Mouse (Mus musculus) ES-Bruce4 (cell line): Measurements from ENCODE around the gene Tchp. TPM values are rescaled to one million over a fixed set of nuclear protein-coding genes. Genes with fewer than 3 reads are reported as not detected.

Experiments
- H3K27ac ChIP-seq: 2 replicates; pipeline ENCODE4 v1.5.1; 2012; ENCODE audit warnings: low read length, inconsistent platforms; ENCODE audit not compliant: insufficient read depth
- H3K27me3 ChIP-seq: 2 replicates; pipeline ENCODE4 v1.6.1; 2012; ENCODE audit warnings: mild to moderate bottlenecking, low read length, inconsistent platforms; ENCODE audit not compliant: control insufficient read depth, poor library complexity, insufficient read depth, severe bottlenecking
- H3K36me3 ChIP-seq: 2 replicates; pipeline ENCODE4 v1.6.1; 2012; ENCODE audit warnings: inconsistent platforms, mild to moderate bottlenecking, low read length, moderate library complexity; ENCODE audit not compliant: control insufficient read depth, poor library complexity, insufficient read depth, severe bottlenecking
- H3K4me1 ChIP-seq: one replicate; pipeline ENCODE4 v1.8.1; 2011; ENCODE audit warnings: low read length; ENCODE audit not compliant: control insufficient read depth, insufficient read depth
- H3K4me3 ChIP-seq: 2 replicates; pipeline ENCODE4 v1.5.1; 2011; ENCODE audit warnings: low read depth, mild to moderate bottlenecking, low read length
- H3K9ac ChIP-seq: 2 replicates; pipeline ENCODE4 v1.6.1; 2012; ENCODE audit warnings: low read depth, mild to moderate bottlenecking, inconsistent platforms; ENCODE audit not compliant: poor library complexity, severe bottlenecking
- H3K9me3 ChIP-seq: replicated peaks from 2 replicates; pipeline ENCODE4 v1.6.1; 2012; ENCODE audit warnings: mild to moderate bottlenecking, low read length, inconsistent platforms; ENCODE audit not compliant: control insufficient read depth, poor library complexity, insufficient read depth, severe bottlenecking
- CTCF ChIP-seq: IDR thresholded peaks from one replicate; pipeline ENCODE4 v1.8.1; 2011; ENCODE audit warnings: low read depth, low read length
- EP300 ChIP-seq: IDR thresholded peaks from 2 replicates; pipeline ENCODE4 v1.6.1; 2011; ENCODE audit warnings: low read depth, low read length; ENCODE audit not compliant: insufficient read depth
- POLR2A ChIP-seq: IDR thresholded peaks from one replicate; pipeline ENCODE4 v1.8.1; 2011; ENCODE audit warnings: low read length; ENCODE audit not compliant: insufficient read depth
- polyA plus RNA-seq: library from polyadenylated mRNA; stranded (reverse); fragments of >200 nt; gene quantifications from 2 replicates; pipeline ENCODE4 v1.2.4, GENCODE M21; 2011; ENCODE audit warnings: low read depth; ENCODE audit not compliant: missing spikeins, insufficient read depth, insufficient read length

The Tchp gene
- polyA plus RNA-seq, 1 experiment: 11.2 TPM

DNA sequence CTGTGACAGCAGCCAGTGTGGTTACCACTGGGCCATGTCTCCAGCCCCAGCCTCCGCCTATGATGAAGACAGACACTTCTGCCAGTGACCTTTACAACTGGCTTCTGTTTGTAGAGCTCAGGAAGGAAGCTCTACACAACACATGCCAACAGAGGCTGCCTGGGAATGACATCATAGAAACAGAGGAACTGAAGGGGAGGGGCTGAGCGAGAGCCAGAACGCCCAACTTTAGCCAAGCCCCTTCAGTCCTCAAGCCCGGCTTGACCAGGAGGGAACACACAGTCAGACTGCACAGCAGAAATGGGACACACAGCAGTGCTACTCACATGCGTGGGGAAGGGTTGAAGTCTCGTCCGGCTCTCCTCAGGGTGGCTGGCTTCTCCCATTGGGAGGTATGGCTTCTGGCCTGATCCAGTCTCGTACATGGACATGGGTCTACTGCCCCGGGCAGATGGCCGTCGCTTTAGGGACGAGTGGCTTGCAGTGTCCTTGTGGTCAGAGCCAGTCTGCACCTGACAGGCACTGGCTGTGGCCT, 31.2 kb downstream of the Tchp start:
- no peak overlapping the region for H3K27ac ChIP-seq
- H3K4me1 ChIP-seq: no peaks in the 10 kb centered on the region
- TF ChIP-seq POLR2A (no peak), CTCF (no peak), EP300 (no peak)
- H3K27me3 ChIP-seq: no peaks in the 10 kb centered on the region
- H3K4me3 ChIP-seq: no peak overlapping the region
- H3K9me3 ChIP-seq: no peaks in the 10 kb centered on the region
- no peak overlapping the region for H3K9ac ChIP-seq
- no peaks in the 10 kb centered on the region for H3K36me3 ChIP-seq

DNA sequence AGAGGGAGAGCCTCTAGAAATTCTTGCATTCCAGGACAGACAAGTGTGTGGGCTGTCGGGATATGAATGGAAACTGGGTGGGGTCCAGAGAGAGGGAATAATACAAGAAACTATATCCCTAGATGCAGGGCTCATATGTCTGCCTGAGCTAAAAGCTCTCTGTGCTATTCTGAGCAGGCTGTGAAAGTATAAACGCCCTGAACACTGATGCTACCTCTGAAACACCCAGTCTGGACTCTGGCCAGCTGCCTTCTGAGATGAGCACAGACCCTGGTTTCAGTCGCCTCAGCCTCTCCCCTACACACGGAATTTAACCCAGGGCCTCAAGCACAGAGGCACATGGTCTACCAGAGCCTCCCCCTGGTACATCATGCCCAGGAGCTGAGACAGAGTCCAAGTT, 33.0 kb downstream of the Tchp start:
- H3K4me1 ChIP-seq: no peaks in the 10 kb centered on the region

DNA sequence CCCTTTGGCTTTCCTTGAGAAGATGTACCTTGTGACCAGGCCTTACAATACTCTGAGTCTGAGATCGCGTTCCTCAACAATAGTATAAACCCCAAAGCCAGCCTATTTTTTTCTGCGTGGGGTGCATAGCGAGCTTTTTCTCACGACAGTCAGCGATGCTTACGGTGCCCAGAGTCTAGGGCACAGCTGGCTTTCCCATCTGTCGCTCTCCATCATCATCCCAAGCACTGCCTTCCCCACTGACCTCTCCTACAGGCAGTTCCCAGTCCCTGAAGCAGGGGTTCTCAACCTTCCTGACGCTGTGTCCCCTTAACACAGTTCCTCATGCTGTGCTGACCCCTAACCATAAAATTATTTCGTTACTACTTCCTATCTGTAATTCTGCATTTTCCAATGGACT, 35.0 kb downstream of the Tchp start:
- Histone ChIP-seq H3K27me3 (no peaks in the 10 kb centered on the region), H3K4me1 (no peaks in the 10 kb centered on the region), H3K27ac (no peak overlapping the region), H3K4me3 (no peak overlapping the region), H3K36me3 (no peaks in the 10 kb centered on the region), H3K9ac (no peak overlapping the region), H3K9me3 (no peaks in the 10 kb centered on the region)
- no peak for TF ChIP-seq POLR2A
- no peak for TF ChIP-seq CTCF

More for the DNA sequence above, 33.0 kb downstream of the Tchp start:
- Histone ChIP-seq H3K9me3 (no peaks in the 10 kb centered on the region), H3K9ac (no peak overlapping the region), H3K27ac (no peak overlapping the region), H3K36me3 (no peaks in the 10 kb centered on the region), H3K27me3 (no peaks in the 10 kb centered on the region), H3K4me3 (no peak overlapping the region)
- TF ChIP-seq CTCF: no peak
- no peak for TF ChIP-seq POLR2A
- no peak for TF ChIP-seq EP300

DNA sequence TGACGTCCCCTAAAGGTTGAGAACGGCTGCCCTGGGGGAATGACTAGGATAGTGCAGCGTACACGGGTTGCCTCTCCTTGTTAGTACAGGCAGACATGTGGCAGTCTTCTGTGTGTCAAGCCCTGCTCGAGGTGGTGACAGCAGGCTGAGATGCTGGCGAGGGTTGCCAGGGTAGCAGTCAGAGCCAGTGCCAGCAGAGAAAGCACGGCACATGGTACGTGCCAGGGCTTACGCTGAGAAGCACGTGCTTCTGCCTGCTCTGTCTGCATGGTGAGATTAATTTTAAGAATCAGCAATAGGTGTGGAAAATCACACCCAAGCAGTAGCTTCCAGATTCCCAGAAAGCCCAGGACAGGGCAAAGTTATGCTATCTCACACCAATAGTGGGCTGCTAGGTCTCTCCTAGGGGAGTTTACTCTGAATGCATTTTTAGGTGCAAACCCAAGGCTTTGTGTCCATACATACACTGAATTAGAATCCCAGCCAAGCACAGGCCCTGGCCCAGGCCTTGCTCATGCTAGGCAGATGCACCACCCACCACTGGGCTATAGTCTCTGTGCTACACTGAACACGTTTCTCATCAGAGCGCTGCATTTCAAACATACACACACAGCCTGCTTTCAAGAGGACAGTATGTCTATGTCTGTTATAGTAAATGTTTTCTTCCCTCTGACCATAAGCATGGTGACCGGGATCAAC, 35.6 kb downstream of the Tchp start:
- H3K27ac ChIP-seq: no peak overlapping the region
- no peaks in the 10 kb centered on the region for H3K4me1 ChIP-seq
- no peaks in the 10 kb centered on the region for H3K36me3 ChIP-seq
- no peak overlapping the region for H3K4me3 ChIP-seq
- no peaks in the 10 kb centered on the region for H3K27me3 ChIP-seq
- no peak overlapping the region for H3K9ac ChIP-seq
- no peaks in the 10 kb centered on the region for H3K9me3 ChIP-seq
- TF ChIP-seq CTCF: no peak
- no peak for TF ChIP-seq EP300
- TF ChIP-seq POLR2A: no peak

DNA sequence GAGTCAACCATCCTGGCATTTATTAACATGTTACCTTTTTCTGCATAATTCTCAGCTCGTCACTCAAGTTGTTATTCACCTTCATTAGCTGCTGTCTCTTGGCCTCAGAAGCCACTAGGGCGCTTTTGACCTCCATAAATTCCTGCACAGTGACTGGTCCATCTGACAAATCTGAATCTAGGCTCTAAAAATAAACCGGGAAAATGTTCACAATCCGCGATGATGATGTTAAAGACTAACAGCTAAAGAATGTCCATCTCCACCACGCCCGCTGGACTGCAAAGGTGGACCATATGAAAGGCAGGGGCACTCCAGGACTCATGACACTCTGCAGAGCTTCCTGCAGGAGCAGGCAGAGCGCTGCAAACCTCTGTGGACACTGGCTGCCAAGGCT, 36.1 kb downstream of the Tchp start:
- TF ChIP-seq CTCF: no peak
- no peak for TF ChIP-seq POLR2A
- TF ChIP-seq EP300: no peak
- H3K4me1 ChIP-seq: no peaks in the 10 kb centered on the region
- no peaks in the 10 kb centered on the region for H3K36me3 ChIP-seq
- H3K9ac ChIP-seq: no peak overlapping the region
- H3K27ac ChIP-seq: no peak overlapping the region
- no peak overlapping the region for H3K4me3 ChIP-seq
- no peaks in the 10 kb centered on the region for H3K27me3 ChIP-seq
- no peaks in the 10 kb centered on the region for H3K9me3 ChIP-seq

DNA sequence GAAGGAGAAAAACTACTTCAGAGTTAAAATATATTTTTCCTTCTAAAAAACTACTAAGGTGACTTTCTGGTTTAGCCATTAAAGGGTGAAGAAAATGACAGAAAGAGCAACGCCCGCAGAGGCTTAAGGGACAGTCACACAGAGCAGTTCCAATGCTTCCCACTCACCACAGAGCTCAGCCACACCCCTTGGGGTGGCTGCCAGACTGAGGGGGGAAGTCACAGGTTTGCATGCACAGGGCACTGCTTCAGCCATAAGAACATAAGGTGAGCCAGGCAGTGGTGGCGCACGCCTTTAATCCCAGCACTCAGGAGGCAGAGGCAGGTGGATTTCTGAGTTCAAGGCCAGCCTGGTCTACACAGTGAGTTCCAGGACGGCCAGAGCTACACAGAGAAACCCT, 38.0 kb downstream of the Tchp start:
- Histone ChIP-seq H3K9ac (no peak overlapping the region), H3K4me3 (no peak overlapping the region), H3K36me3 (no peaks in the 10 kb centered on the region), H3K27me3 (no peaks in the 10 kb centered on the region), H3K9me3 (no peaks in the 10 kb centered on the region), H3K27ac (no peak overlapping the region), H3K4me1 (no peaks in the 10 kb centered on the region)
- TF ChIP-seq POLR2A (no peak), CTCF (no peak), EP300 (no peak)
